Mouse (Mus musculus): ENCODE measurements around the gene Gm11077. TPM values are rescaled to one million over a fixed set of nuclear protein-coding genes. Genes with fewer than 3 reads are reported as not detected.

Gm11077 gene
- polyA plus RNA-seq, 1 experiment, result not detected

DNA sequence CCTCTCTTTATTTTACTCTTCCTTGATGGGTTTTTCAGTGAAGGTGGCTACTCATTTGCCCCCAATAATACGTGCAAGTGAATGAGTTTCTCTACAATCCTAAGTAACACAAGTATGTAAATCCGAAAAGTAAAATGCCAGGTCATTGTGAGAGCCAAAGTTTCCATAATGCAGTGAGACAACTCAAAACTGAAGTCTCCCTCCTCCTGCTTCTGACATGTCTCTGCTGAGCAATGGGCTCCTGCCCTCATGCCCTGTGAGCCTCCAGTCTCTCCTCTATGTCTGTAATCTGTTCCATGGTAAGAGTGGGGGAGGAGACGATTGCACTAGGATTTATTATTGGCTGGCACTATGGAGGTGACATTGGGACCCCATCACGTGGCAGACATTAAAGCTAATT, 71.5 kb downstream of the Gm11077 start:
- Histone ChIP-seq H3K4me3 (no peak overlapping the region), H3K79me2 (ENCODE audit: control insufficient read depth, insufficient read depth) (no peaks in the 10 kb centered on the region), H3ac (ENCODE audit: control insufficient read depth, insufficient read length) (no peak overlapping the region), H3K27me3 (ENCODE audit: control insufficient read depth, insufficient read depth, insufficient read length) (no peaks in the 10 kb centered on the region), H3K36me3 (ENCODE audit: control insufficient read depth, insufficient read depth) (no peaks in the 10 kb centered on the region), H3K4me2 (ENCODE audit: low read depth) (no peak overlapping the region)
- TF ChIP-seq TCF12 (IDR thresholded peaks at IDR 0.05; ENCODE audit: insufficient read depth, poor library complexity, severe bottlenecking), result no peak
- TF ChIP-seq MAX (IDR thresholded peaks at IDR 0.05; ENCODE audit: low read depth), result no peak
- no peak for TF ChIP-seq TCF3 (IDR thresholded peaks at IDR 0.05; ENCODE audit: insufficient read length, low read depth)
- no peak for TF ChIP-seq SRF (IDR thresholded peaks at IDR 0.05; ENCODE audit: control insufficient read depth, insufficient read length, low read depth)
- no peak for TF ChIP-seq MYOD1 (IDR thresholded peaks at IDR 0.05; ENCODE audit: control insufficient read depth in 1 of 3, insufficient read length in 2 of 3, low read depth in 2 of 3)

Other genes with a start within 250 kb of the Gm11077 start
- gene Aebp2, start 106.6 kb upstream of the Gm11077 start, polyA plus RNA-seq (2012; fragmentation: generic; extraction: Trizol), result 18.7 TPM